Mouse (Mus musculus) hindbrain, postnatal 0 days (tissue): Measurements from ENCODE around the gene Cst12. TPM values are rescaled to one million over a fixed set of nuclear protein-coding genes. Genes with fewer than 3 reads are reported as not detected.
A peak's percentile ranks its signal among the peaks of the same experiment; 100 is the strongest.
"Not testable (repeated sequence)": the region's sequence is repeated elsewhere in the genome, so short reads cannot be mapped to it uniquely, and the experiment has no call there.

Experiments
- ATAC-seq: fragments of 200-750 bp; cut with Nextera tagmentation; 2 replicates; pipeline ENCODE4 v1.8.0; 2017; ENCODE audit warnings: mild to moderate bottlenecking, moderate TSS enrichment, moderate library complexity
- DNase-seq: peaks from one replicate; pipeline ENCODE4 v3.0.0-alpha.2; 2015; ENCODE audit warnings: low spot score
- H3K27ac ChIP-seq: fragments of 300-500 bp; sonication (generic); 2 replicates; pipeline ENCODE4 v1.5.1; 2014; ENCODE audit warnings: mild to moderate bottlenecking
- H3K27me3 ChIP-seq: fragments of 300-500 bp; sonication (generic); 2 replicates; pipeline ENCODE4 v1.6.1; 2014; ENCODE audit warnings: low read length, mixed read lengths; ENCODE audit not compliant: insufficient read depth
- H3K36me3 ChIP-seq: fragments of 300-500 bp; sonication (generic); 2 replicates; pipeline ENCODE4 v1.6.1; 2014; ENCODE audit warnings: low read length, mixed read lengths; ENCODE audit not compliant: insufficient read depth
- H3K4me1 ChIP-seq: fragments of 300-500 bp; sonication (generic); 2 replicates; pipeline ENCODE4 v1.6.1; 2014; ENCODE audit warnings: antibody characterized with exemption, low read length, mixed read lengths; ENCODE audit not compliant: insufficient read depth
- H3K4me2 ChIP-seq: fragments of 300-500 bp; sonication (generic); 2 replicates; pipeline ENCODE4 v1.6.1; 2014; ENCODE audit warnings: low read depth, mild to moderate bottlenecking, low read length, moderate library complexity, mixed read lengths
- H3K4me3 ChIP-seq: fragments of 300-500 bp; sonication (generic); 2 replicates; pipeline ENCODE4 v1.5.1; 2014; ENCODE audit warnings: low read length
- H3K9ac ChIP-seq: fragments of 300-500 bp; sonication (generic); replicated peaks from 2 replicates; pipeline ENCODE4 v1.6.1; 2014; ENCODE audit warnings: mild to moderate bottlenecking, low read length, moderate library complexity, mixed read lengths
- H3K9me3 ChIP-seq: fragments of 300-500 bp; sonication (generic); 2 replicates; pipeline ENCODE4 v1.6.1; 2016; ENCODE audit warnings: low read length, mixed read lengths
- CTCF ChIP-seq: IDR thresholded peaks from 2 replicates; pipeline ENCODE4 v1.5.1; 2016; ENCODE audit warnings: antibody characterized with exemption, control low read depth, low read depth
- WGBS: fragments of 180-500 bp; shearing (Covaris S2); extraction: QIAGEN DNeasy Blood & Tissue Kit; methylation state at CpG from one replicate; pipeline ENCODE4 v1.1.7; 2014; 5-methylcytosine and 5-hydroxymethylcytosine counted together
- polyA plus RNA-seq: library from polyadenylated mRNA; unstranded; fragments of >200 nt; fragmentation: Nextera tagmentation; extraction: Ambion mirVana; gene quantifications from 2 replicates; pipeline ENCODE4 v1.2.1, GENCODE M21; 2015
- total RNA-seq: library from RNA; depleted of rRNA; stranded (reverse); fragments of >200 nt; gene quantifications from 2 replicates; pipeline ENCODE4 v1.2.3, GENCODE M21; 2014

The Cst12 gene
- total and polyA plus RNA-seq, 2 experiments from 2014 or later: not detected

GRCm38 (mm10) chr2:148763648-148764388 lies 25.3 kb upstream of the Cst12 start:
- H3K4me3 ChIP-seq: no peak overlapping the region
- no peak overlapping the region for H3K9ac ChIP-seq
- no peaks in the 10 kb centered on the region for H3K27me3 ChIP-seq
- TF ChIP-seq CTCF: no peak
- ATAC-seq (no peak), DNase-seq (no peak)
- no peak overlapping the region for H3K27ac ChIP-seq
- no peak overlapping the region for H3K4me2 ChIP-seq
- 96% methylated on average over 1 of the region's 1 CpGs for WGBS
- no peaks in the 10 kb centered on the region for H3K9me3 ChIP-seq
- H3K36me3 ChIP-seq: no peaks in the 10 kb centered on the region
- no peaks in the 10 kb centered on the region for H3K4me1 ChIP-seq

- H3K9me3 ChIP-seq, H3K27me3 ChIP-seq, H3K4me3 ChIP-seq, H3K4me2 ChIP-seq, H3K27ac ChIP-seq, ATAC-seq, H3K9ac ChIP-seq, H3K36me3 ChIP-seq, H3K4me1 ChIP-seq, DNase-seq: not testable (repeated sequence)
- 82% methylated on average over 4 of the region's 4 CpGs for WGBS
Observed at GRCm38 (mm10) chr2:148771397-148771796, 17.8 kb upstream of the Cst12 start, which contains the start of gene Cst11. Gene Cst11, minus strand, starts transcription at chr2:148771497.

- H3K9ac ChIP-seq: no peak within 1 kb of the TSS
- H3K27me3 ChIP-seq: no peaks in the 10 kb centered on the region
- ATAC-seq (no peak), DNase-seq (no peak)
- no peaks in the 10 kb centered on the region for H3K4me1 ChIP-seq
- 10% methylated on average over 1 of the region's 1 CpGs for WGBS
- no peak for TF ChIP-seq CTCF
- no peak within 1 kb of the TSS for H3K4me3 ChIP-seq
- H3K4me2 ChIP-seq: no peak within 1 kb of the TSS
- no peaks in the 10 kb centered on the region for H3K36me3 ChIP-seq
- H3K9me3 ChIP-seq: no peaks in the 10 kb centered on the region
- no peak within 1 kb of the TSS for H3K27ac ChIP-seq
Observed at GRCm38 (mm10) chr2:148781709-148782108, 7.5 kb upstream of the Cst12 start, which contains the start of gene 8030411F24Rik. Gene 8030411F24Rik, plus strand, starts transcription at chr2:148782009.

GRCm38 (mm10) chr2:148798485-148798884 lies 9.3 kb downstream of the Cst12 start, which contains the start of gene Cst8:
Gene Cst8, plus strand, starts transcription at chr2:148798785.
- no peak within 1 kb of the TSS for H3K4me3 ChIP-seq
- H3K4me2 ChIP-seq: no peak within 1 kb of the TSS
- TF ChIP-seq CTCF: no peak
- H3K9ac ChIP-seq: no peak within 1 kb of the TSS
- WGBS: 77% methylated on average over 1 of the region's 1 CpGs
- H3K36me3 ChIP-seq: no peaks in the 10 kb centered on the region
- DNase-seq: no peak
- H3K4me1 ChIP-seq: no peaks in the 10 kb centered on the region
- no peak within 1 kb of the TSS for H3K27ac ChIP-seq
- no peak for ATAC-seq
- no peaks in the 10 kb centered on the region for H3K9me3 ChIP-seq
- H3K27me3 ChIP-seq: no peaks in the 10 kb centered on the region

- Histone ChIP-seq H3K9ac (no peak overlapping the region), H3K36me3 (no peaks in the 10 kb centered on the region)
- 56% methylated on average over 3 of the region's 3 CpGs for WGBS
Observed at GRCm38 (mm10) chr2:148801491-148801921, 12.3 kb downstream of the Cst12 start.

GRCm38 (mm10) chr2:148806696-148807095 lies 17.5 kb downstream of the Cst12 start:
- no peak overlapping the region for H3K4me2 ChIP-seq
- H3K36me3 ChIP-seq: no peaks in the 10 kb centered on the region
- no peak for ATAC-seq
- no peak overlapping the region for H3K4me3 ChIP-seq
- 70% methylated on average over 6 of the region's 6 CpGs for WGBS
- no peak for TF ChIP-seq CTCF
- H3K27me3 ChIP-seq: no peaks in the 10 kb centered on the region
- no peak for DNase-seq
- H3K9ac ChIP-seq: no peak overlapping the region
- H3K9me3 ChIP-seq: no peaks in the 10 kb centered on the region
- no peaks in the 10 kb centered on the region for H3K4me1 ChIP-seq
- no peak overlapping the region for H3K27ac ChIP-seq

More at GRCm38 (mm10) chr2:148801491-148801921, 12.3 kb downstream of the Cst12 start:
- DNase-seq: no peak
- no peak for TF ChIP-seq CTCF
- 0 out of 2 replicates have a peak, but pooled peaks have one; percentile 43 for ATAC-seq
- Histone ChIP-seq H3K4me3 (no peak overlapping the region), H3K27ac (no peak overlapping the region), H3K27me3 (no peaks in the 10 kb centered on the region), H3K9me3 (no peaks in the 10 kb centered on the region), H3K4me2 (no peak overlapping the region), H3K4me1 (no peaks in the 10 kb centered on the region)

GRCm38 (mm10) chr2:148819909-148820308 lies 30.7 kb downstream of the Cst12 start, which contains the start of gene Cst13:
Gene Cst13, plus strand, starts transcription at chr2:148820081.
- no peaks in the 10 kb centered on the region for H3K4me1 ChIP-seq
- no peaks in the 10 kb centered on the region for H3K9me3 ChIP-seq
- H3K4me2 ChIP-seq: no peak within 1 kb of the TSS
- DNase-seq (no peak), ATAC-seq (no peak)
- no peaks in the 10 kb centered on the region for H3K27me3 ChIP-seq
- no peak within 1 kb of the TSS for H3K4me3 ChIP-seq
- no peak for TF ChIP-seq CTCF
- no peak within 1 kb of the TSS for H3K9ac ChIP-seq
- H3K36me3 ChIP-seq: no peaks in the 10 kb centered on the region
- H3K27ac ChIP-seq: no peak within 1 kb of the TSS
